In genomic region chr7:93336420-93336819, GRCm38 (mm10) we compare ENCODE assay signal across 8 mouse cellular contexts.
DNase-seq lines count a peak whose midpoint lies in the region.

No protein-coding gene starts in this region.

- DNase-seq in heart, adult 11 months, result peak; percentile 66
- DNase-seq in heart, adult 8-10 months (ENCODE audit: low spot score), result no peak
- peak; percentile 42 for DNase-seq in embryo, embryonic 11 days
- DNase-seq in kidney, adult 8-10 months, result peak; percentile 0 to 3
- peak; percentile 49 for DNase-seq in mesoderm, embryonic 11.5 days (ENCODE audit: low read depth, low spot score)
- peak; percentile 23 for DNase-seq in telencephalon, adult 2 months (ENCODE audit: low read depth, low spot score)
- no peak for DNase-seq in adrenal gland, postnatal 4 days (ENCODE audit: low spot score in 2 of 2)
- DNase-seq in gastrocnemius, postnatal 25 days, result no peak

Comparison
In these comparisons a context has a peak if more than half of its experiments do, and no peak if none do; other contexts are left out.
1. DNase-seq: peak in heart, adult 11 months (single experiment), embryo, embryonic 11 days (single experiment), kidney, adult 8-10 months (2 of 2), mesoderm, embryonic 11.5 days (single experiment) and telencephalon, adult 2 months (single experiment); none in heart, adult 8-10 months (single experiment), adrenal gland, postnatal 4 days (0 of 2) and gastrocnemius, postnatal 25 days (single experiment).